Mouse (Mus musculus) embryonic facial prominence, embryonic 10.5 days (tissue): ENCODE measurements at regions not wholly inside any gene's neighbourhood (a gene's known extent, or its start where the extent isn't known, plus 50 kb on each side); places are given as distances from the start of the nearest gene placed in this dataset.
A peak's percentile ranks its signal among the peaks of the same experiment; 100 is the strongest.
"Not testable (repeated sequence)": the region's sequence is repeated elsewhere in the genome, so short reads cannot be mapped to it uniquely, and the experiment has no call there.

Source experiments
- DNase-seq: peaks from one replicate; pipeline ENCODE4 v3.0.0-alpha.2; 2017; ENCODE audit warnings: low spot score
- H3K27ac ChIP-seq: fragments of 300-500 bp; sonication (generic); replicated peaks from 2 replicates; pipeline ENCODE4 v1.5.1; 2016; ENCODE audit warnings: mild to moderate bottlenecking
- H3K27me3 ChIP-seq: fragments of 300-500 bp; sonication (generic); replicated peaks from 2 replicates; pipeline ENCODE4 v1.6.1; 2016; ENCODE audit warnings: low read depth, mild to moderate bottlenecking; ENCODE audit not compliant: poor library complexity, severe bottlenecking
- H3K36me3 ChIP-seq: fragments of 300-500 bp; sonication (generic); replicated peaks from 2 replicates; pipeline ENCODE4 v1.6.1; 2016; ENCODE audit warnings: mild to moderate bottlenecking, moderate library complexity
- H3K4me1 ChIP-seq: fragments of 300-500 bp; sonication (generic); 2 replicates; pipeline ENCODE4 v1.6.1; 2016
- H3K4me3 ChIP-seq: fragments of 300-500 bp; sonication (generic); 2 replicates; pipeline ENCODE4 v1.5.1; 2016; ENCODE audit warnings: mild to moderate bottlenecking, moderate library complexity
- H3K9me3 ChIP-seq: fragments of 300-500 bp; sonication (generic); 2 replicates; pipeline ENCODE4 v1.6.1; 2016; ENCODE audit warnings: mild to moderate bottlenecking
- WGBS: fragments of 180-500 bp; shearing (Covaris S2); methylation state at CpG from one replicate; pipeline ENCODE4 v1.1.7; 2016; 5-methylcytosine and 5-hydroxymethylcytosine counted together

- not testable (repeated sequence) for H3K4me1 ChIP-seq, H3K36me3 ChIP-seq, H3K27me3 ChIP-seq, DNase-seq, H3K4me3 ChIP-seq, H3K27ac ChIP-seq
- H3K9me3 ChIP-seq = peaks cover 16% of the 10 kb centered on the region; the same call in 1 of the 2 replicates
- WGBS = 92% methylated on average over 6 of the region's 6 CpGs
Observed at GRCm38 (mm10) chr4:8462414-8462813, 223.6 kb upstream of the Car8 start.

DNA sequence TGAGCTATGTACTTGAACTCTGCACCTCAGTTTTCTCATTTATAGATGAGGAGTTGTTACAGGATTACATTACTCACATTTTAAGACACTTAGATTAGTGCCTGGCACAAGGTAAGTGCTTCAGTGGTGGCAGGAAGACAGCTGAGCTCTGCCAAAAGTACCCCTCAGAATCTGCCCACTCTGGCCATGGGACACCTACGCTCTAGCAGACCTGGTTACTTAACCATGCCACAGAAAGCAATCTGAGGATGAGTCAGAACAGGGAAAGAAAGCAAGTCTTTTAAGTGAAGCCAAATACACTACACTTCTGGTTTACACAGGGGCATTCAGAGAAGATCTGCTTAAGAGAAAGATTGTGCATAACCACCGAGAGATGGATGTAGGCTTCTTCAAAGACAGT, 215.5 kb upstream of the Car8 start:
- Histone ChIP-seq H3K4me3 (no peak overlapping the region), H3K36me3 (no peaks in the 10 kb centered on the region), H3K9me3 (no peaks in the 10 kb centered on the region), H3K27me3 (no peaks in the 10 kb centered on the region), H3K4me1 (no peaks in the 10 kb centered on the region), H3K27ac (no peak overlapping the region)
- WGBS = 90% methylated on average over 2 of the region's 2 CpGs
- DNase-seq = no peak

- no peak overlapping the region for H3K4me3 ChIP-seq
- DNase-seq = peak; percentile 61
- WGBS = 47% methylated on average over 2 of the region's 2 CpGs
- no peaks in the 10 kb centered on the region; the same call in 1 of the 2 replicates for H3K27me3 ChIP-seq
- H3K27ac ChIP-seq = no peak overlapping the region
- no peaks in the 10 kb centered on the region for H3K36me3 ChIP-seq
- H3K9me3 ChIP-seq = peaks cover 3% of the 10 kb centered on the region; the same call in 1 of the 2 replicates
- peaks cover 15% of the 10 kb centered on the region for H3K4me1 ChIP-seq
Observed at GRCm38 (mm10) chr4:8432393-8432792, 193.6 kb upstream of the Car8 start.

- peak; percentile 44 for DNase-seq
- no peak overlapping the region for H3K4me3 ChIP-seq
- no peaks in the 10 kb centered on the region for H3K9me3 ChIP-seq
- H3K36me3 ChIP-seq = no peaks in the 10 kb centered on the region
- H3K4me1 ChIP-seq = peaks cover 15% of the 10 kb centered on the region
- WGBS = 24% methylated on average over 1 of the region's 1 CpGs
- H3K27ac ChIP-seq = peak overlapping the region; percentile 27; the same call in 1 of the 2 replicates
- H3K27me3 ChIP-seq = peaks cover 8% of the 10 kb centered on the region; the same call in 1 of the 2 replicates
Observed at GRCm38 (mm10) chr4:8431032-8431332, 192.1 kb upstream of the Car8 start.

DNA sequence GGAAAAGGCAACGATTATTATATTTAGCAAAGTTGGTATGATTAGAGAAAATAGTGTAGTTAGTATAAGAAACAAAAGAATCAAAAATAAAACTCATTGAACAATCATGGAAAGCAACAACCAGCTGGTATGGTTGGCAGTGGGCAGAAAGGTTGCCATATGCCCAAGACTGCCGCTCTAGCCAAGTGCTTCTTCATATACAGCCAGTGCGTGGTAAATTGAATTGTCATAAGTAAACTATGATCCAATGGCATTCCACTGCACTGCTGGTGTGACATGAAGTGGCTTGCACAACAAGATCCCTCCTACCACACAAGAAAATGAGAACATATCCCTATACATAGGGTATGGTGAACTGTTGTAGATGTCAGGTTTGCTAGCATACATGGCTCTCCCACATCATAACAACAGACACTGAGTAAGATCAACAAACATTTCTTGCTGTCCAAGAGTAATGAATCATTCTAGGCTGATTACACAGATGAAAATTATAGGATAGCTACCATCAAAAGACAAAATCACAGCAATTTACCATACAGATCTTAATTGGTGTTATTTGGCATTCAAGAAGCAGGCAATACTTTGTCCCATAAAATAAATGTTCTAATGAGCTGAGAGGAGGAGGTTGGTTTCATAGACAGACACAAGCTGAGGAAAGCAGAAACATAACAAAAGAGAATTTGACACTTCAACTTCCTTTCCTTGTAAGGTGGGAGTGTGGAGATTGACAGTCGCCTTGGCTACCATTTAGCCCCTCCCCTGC, 191.6 kb upstream of the Car8 start:
- WGBS = 81% methylated on average over 4 of the region's 4 CpGs
- Histone ChIP-seq H3K4me1 (peaks cover 15% of the 10 kb centered on the region), H3K36me3 (no peaks in the 10 kb centered on the region), H3K27ac (peak overlapping the region; percentile 27; the same call in 1 of the 2 replicates), H3K9me3 (no peaks in the 10 kb centered on the region), H3K27me3 (peaks cover 13% of the 10 kb centered on the region; the same call in 1 of the 2 replicates), H3K4me3 (no peak overlapping the region)
- no peak for DNase-seq

- H3K27me3 ChIP-seq = peaks cover 14% of the 10 kb centered on the region; the same call in 1 of the 2 replicates
- peaks cover 15% of the 10 kb centered on the region for H3K4me1 ChIP-seq
- no peak overlapping the region for H3K4me3 ChIP-seq
- H3K9me3 ChIP-seq = no peaks in the 10 kb centered on the region
- no peaks in the 10 kb centered on the region for H3K36me3 ChIP-seq
- DNase-seq = no peak
- WGBS = 66% methylated on average over 5 of the region's 5 CpGs
- H3K27ac ChIP-seq = no peak overlapping the region
Observed at GRCm38 (mm10) chr4:8429771-8430170, 190.9 kb upstream of the Car8 start.

- Histone ChIP-seq H3K4me1 (peaks cover 22% of the 10 kb centered on the region), H3K27ac (no peak overlapping the region), H3K9me3 (no peaks in the 10 kb centered on the region), H3K36me3 (no peaks in the 10 kb centered on the region), H3K27me3 (peaks cover 14% of the 10 kb centered on the region; the same call in 1 of the 2 replicates), H3K4me3 (no peak overlapping the region)
- no peak for DNase-seq
- WGBS = 90% methylated on average over 11 of the region's 11 CpGs
Observed at GRCm38 (mm10) chr4:8428629-8429523, 190.0 kb upstream of the Car8 start.

- DNase-seq = no peak
- no peaks in the 10 kb centered on the region for H3K36me3 ChIP-seq
- 88% methylated on average over 4 of the region's 4 CpGs for WGBS
- H3K4me3 ChIP-seq = no peak overlapping the region
- no peak overlapping the region for H3K27ac ChIP-seq
- no peaks in the 10 kb centered on the region for H3K9me3 ChIP-seq
- H3K4me1 ChIP-seq = peaks cover 32% of the 10 kb centered on the region
- peaks cover 14% of the 10 kb centered on the region; the same call in 1 of the 2 replicates for H3K27me3 ChIP-seq
Observed at GRCm38 (mm10) chr4:8427812-8428211, 189.0 kb upstream of the Car8 start.

DNA sequence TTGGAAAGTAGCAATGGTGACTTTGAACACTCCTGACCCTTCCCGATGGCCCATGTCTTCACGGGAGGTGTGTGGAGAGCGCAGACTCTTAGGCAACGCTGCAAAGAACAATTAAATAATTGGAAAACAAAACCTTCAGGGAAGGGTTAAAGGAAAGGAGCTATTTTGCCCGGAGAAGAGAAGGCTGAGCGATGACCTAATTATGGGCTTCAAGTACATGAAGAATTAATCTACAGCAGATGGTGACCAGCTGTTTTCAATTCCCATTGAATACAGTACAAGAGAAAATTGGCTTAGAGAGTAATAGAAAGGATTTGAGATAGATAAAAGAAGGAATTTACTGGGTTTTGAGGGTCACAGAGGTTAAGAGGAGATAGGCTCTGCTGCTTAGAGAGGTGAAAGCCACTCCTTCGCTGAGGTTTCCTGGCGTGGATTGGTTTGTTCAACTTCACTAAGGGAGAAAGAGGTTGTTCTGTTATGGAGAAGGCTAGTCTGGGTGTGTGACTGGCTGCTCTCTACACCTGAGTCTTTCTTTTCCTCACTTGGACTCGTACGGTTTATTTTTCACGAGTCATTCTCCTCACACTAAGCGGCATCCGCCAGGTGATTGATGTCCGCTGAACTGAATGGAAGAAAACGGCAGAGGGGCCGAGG, 184.7 kb upstream of the Car8 start:
- H3K9me3 ChIP-seq = no peaks in the 10 kb centered on the region
- H3K4me3 ChIP-seq = no peak overlapping the region
- H3K36me3 ChIP-seq = no peaks in the 10 kb centered on the region
- DNase-seq = no peak
- H3K27ac ChIP-seq = no peak overlapping the region
- H3K4me1 ChIP-seq = peaks cover 24% of the 10 kb centered on the region
- peaks cover 14% of the 10 kb centered on the region; the same call in 1 of the 2 replicates for H3K27me3 ChIP-seq
- 38% methylated on average over 16 of the region's 16 CpGs for WGBS

- Histone ChIP-seq H3K9me3 (no peaks in the 10 kb centered on the region), H3K27me3 (peaks cover 10% of the 10 kb centered on the region; the same call in 1 of the 2 replicates), H3K27ac (no peak overlapping the region), H3K4me1 (peaks cover 32% of the 10 kb centered on the region), H3K36me3 (no peaks in the 10 kb centered on the region), H3K4me3 (no peak overlapping the region)
- 95% methylated on average over 6 of the region's 6 CpGs for WGBS
- no peak for DNase-seq
Observed at GRCm38 (mm10) chr4:8421285-8421684, 182.4 kb upstream of the Car8 start.

DNA sequence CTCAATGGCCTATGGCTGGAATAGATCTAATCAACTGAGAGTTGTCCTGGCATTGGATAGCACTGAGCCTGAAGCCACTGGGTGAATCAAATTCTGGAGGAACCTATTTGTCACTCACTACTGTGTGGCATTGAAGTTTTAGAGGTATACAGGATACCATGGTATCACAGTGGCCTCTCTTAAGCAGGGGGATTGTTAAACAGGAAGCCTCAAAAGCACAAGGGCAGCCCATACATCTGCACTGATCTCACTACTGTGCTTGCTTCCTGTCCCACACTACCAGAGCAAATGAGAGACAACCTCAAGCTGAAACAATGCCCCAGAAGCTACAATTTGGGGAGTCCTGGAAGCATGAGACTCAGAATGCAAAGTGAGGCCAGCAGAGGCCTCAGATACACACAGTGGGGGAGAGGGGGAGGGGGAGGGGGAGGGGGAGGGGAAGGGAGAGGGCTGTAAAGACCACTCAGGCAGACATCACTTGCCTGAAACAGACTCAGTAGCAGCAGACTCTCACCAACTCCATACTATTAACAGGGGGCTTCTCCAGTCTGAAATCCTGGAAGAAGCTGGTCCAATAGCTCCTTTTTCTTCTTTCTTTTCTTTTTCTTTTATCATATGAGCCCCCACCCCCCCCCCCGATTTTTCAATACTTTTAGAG, 179.7 kb upstream of the Car8 start:
- Histone ChIP-seq H3K9me3 (no peaks in the 10 kb centered on the region), H3K27me3 (no peaks in the 10 kb centered on the region), H3K27ac (0 out of 2 replicates have a peak overlapping the region, but pooled peaks have one; percentile 1), H3K36me3 (no peaks in the 10 kb centered on the region), H3K4me3 (no peak overlapping the region), H3K4me1 (peaks cover 21% of the 10 kb centered on the region)
- 42% methylated on average over 1 of the region's 1 CpGs for WGBS
- no peak for DNase-seq

DNA sequence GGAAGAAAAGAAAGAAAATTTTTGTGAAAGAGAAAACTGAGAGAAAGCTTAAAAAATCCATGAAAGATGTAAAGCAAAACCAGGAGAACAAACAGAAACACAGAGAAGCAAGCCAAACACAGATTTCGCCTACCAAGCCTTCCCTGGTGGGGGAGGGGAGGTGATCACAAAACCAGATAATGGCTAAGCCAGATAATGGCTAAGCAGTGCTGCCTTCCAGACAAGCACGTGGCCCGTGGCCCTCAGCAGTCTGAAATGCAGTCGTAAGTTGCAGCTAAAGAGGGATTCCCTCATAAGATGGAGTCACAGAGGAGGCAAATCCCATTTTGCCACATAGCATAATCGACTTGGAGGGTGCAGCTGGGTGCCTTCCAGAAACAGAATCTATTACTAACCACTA, 179.0 kb upstream of the Car8 start:
- DNase-seq = peak; percentile 42
- H3K4me3 ChIP-seq = no peak overlapping the region
- H3K36me3 ChIP-seq = no peaks in the 10 kb centered on the region
- 41% methylated on average over 5 of the region's 5 CpGs for WGBS
- H3K4me1 ChIP-seq = peaks cover 15% of the 10 kb centered on the region
- H3K9me3 ChIP-seq = no peaks in the 10 kb centered on the region
- H3K27ac ChIP-seq = 0 out of 2 replicates have a peak overlapping the region, but pooled peaks have one; percentile 1
- H3K27me3 ChIP-seq = no peaks in the 10 kb centered on the region
